Mouse (Mus musculus) MEL (cell line): ENCODE results near the gene Cyp27a1. TPM values are rescaled to one million over a fixed set of nuclear protein-coding genes. Genes with fewer than 3 reads are reported as not detected.

Experiments used
- DNase-seq: peaks from one replicate; pipeline ENCODE4 v3.0.0; 2011; ENCODE audit warnings: low read depth, low spot score
- H3K27ac ChIP-seq: 2 replicates; pipeline ENCODE4 v1.5.1; 2012; ENCODE audit warnings: low read depth, mild to moderate bottlenecking, control low read depth, low read length, moderate library complexity; ENCODE audit not compliant: control insufficient read depth
- H3K27me3 ChIP-seq, 2 experiments: fragments of 150-350 bp in 1 of 2; sonication (generic) in 1 of 2; 2 replicates each; pipeline ENCODE4 v1.6.1; 2012; ENCODE audit warnings: low read length in 2 of 2, mild to moderate bottlenecking in 2 of 2, improper control_type of control experiment in 1 of 2, moderate library complexity in 1 of 2; ENCODE audit not compliant: insufficient read depth in 2 of 2, control insufficient read depth in 1 of 2
- H3K36me3 ChIP-seq, 2 experiments: 2 replicates each; pipeline ENCODE4 v1.6.1; 2012 to 2014; ENCODE audit warnings: low read length in 2 of 2, improper control_type of control experiment in 1 of 2, inconsistent platforms in 1 of 2, mild to moderate bottlenecking in 1 of 2; ENCODE audit not compliant: insufficient read depth in 2 of 2, control insufficient read depth in 1 of 2
- H3K4me1 ChIP-seq, 2 experiments: fragments of 150-350 bp in 1 of 2; sonication (generic) in 1 of 2; 2 replicates each; pipeline ENCODE4 v1.6.1; 2012; ENCODE audit warnings: low read length in 2 of 2, improper control_type of control experiment in 1 of 2, mild to moderate bottlenecking in 1 of 2; ENCODE audit not compliant: insufficient read depth in 2 of 2, control insufficient read depth in 1 of 2
- H3K4me3 ChIP-seq, 2 experiments: fragments of 150-350 bp in 1 of 2; sonication (generic) in 1 of 2; 2 replicates each; pipeline ENCODE4 v1.5.1; 2012; ENCODE audit warnings: low read depth in 2 of 2, low read length in 2 of 2, mild to moderate bottlenecking in 2 of 2, moderate library complexity in 2 of 2, control low read depth in 1 of 2, improper control_type of control experiment in 1 of 2; ENCODE audit not compliant: control insufficient read depth in 1 of 2, insufficient read depth in 1 of 2
- H3K79me2 ChIP-seq: 2 replicates; pipeline ENCODE4 v1.6.1; 2012; ENCODE audit warnings: mild to moderate bottlenecking, low read length, moderate library complexity; ENCODE audit not compliant: control insufficient read depth, poor library complexity, insufficient read depth
- H3K9ac ChIP-seq: 2 replicates; pipeline ENCODE4 v1.6.1; 2012; ENCODE audit warnings: low read depth, mild to moderate bottlenecking, control low read depth, low read length, moderate library complexity; ENCODE audit not compliant: control insufficient read depth, poor library complexity, severe bottlenecking
- H3K9me3 ChIP-seq: fragments of 150-350 bp; sonication (generic); replicated peaks from 2 replicates; pipeline ENCODE4 v1.6.1; 2012; ENCODE audit warnings: mild to moderate bottlenecking, low read length, improper control_type of control experiment, moderate library complexity; ENCODE audit not compliant: insufficient read depth
- CHD2 ChIP-seq: IDR thresholded peaks from 2 replicates; pipeline ENCODE4 v1.6.1; 2011; ENCODE audit warnings: low read length, improper control_type of control experiment
- CTCF ChIP-seq, 3 experiments: IDR thresholded peaks in 2 of 3; conservative IDR thresholded peaks in 1 of 3; 2 replicates each; pipeline ENCODE4 v1.5.1; 2011 to 2012; ENCODE audit warnings: low read length in 3 of 3, low read depth in 2 of 3, mild to moderate bottlenecking in 2 of 3, improper control_type of control experiment in 1 of 3, inconsistent platforms in 1 of 3, mixed read lengths in 1 of 3, moderate library complexity in 1 of 3; ENCODE audit not compliant: control insufficient read depth in 1 of 3, insufficient read depth in 1 of 3, poor library complexity in 1 of 3, severe bottlenecking in 1 of 3
- ELF1 ChIP-seq: IDR thresholded peaks from 2 replicates; pipeline ENCODE4 v1.6.1; 2014; ENCODE audit warnings: low read depth, mild to moderate bottlenecking, inconsistent platforms, low read length, improper control_type of control experiment, moderate library complexity
- EP300 ChIP-seq, 2 experiments: IDR thresholded peaks; 2 replicates each; pipeline ENCODE4 v1.6.1; 2011; ENCODE audit warnings: improper control_type of control experiment in 2 of 2, low read length in 2 of 2, low read depth in 1 of 2, mild to moderate bottlenecking in 1 of 2
- GABPA ChIP-seq: IDR thresholded peaks from 2 replicates; pipeline ENCODE4 v1.6.1; 2012; ENCODE audit warnings: low read depth, mild to moderate bottlenecking, inconsistent platforms, low read length, improper control_type of control experiment, moderate library complexity
- HCFC1 ChIP-seq: IDR thresholded peaks from 2 replicates; pipeline ENCODE4 v1.6.1; 2012; ENCODE audit warnings: low read depth, mild to moderate bottlenecking, inconsistent platforms, low read length, improper control_type of control experiment, moderate library complexity
- KAT2A ChIP-seq: conservative IDR thresholded peaks from 2 replicates; pipeline ENCODE4 v1.6.1; 2012; ENCODE audit warnings: low read depth, low read length, improper control_type of control experiment, inconsistent platforms
- MAFK ChIP-seq: IDR thresholded peaks from 2 replicates; pipeline ENCODE4 v1.6.1; 2011; ENCODE audit warnings: low read depth, mild to moderate bottlenecking, low read length, improper control_type of control experiment, borderline replicate concordance
- MAX ChIP-seq: IDR thresholded peaks from 2 replicates; pipeline ENCODE4 v1.6.1; 2011; ENCODE audit warnings: low read length, improper control_type of control experiment
- MEF2A ChIP-seq: IDR thresholded peaks from 2 replicates; pipeline ENCODE4 v1.6.1; 2014; ENCODE audit warnings: low read depth, mild to moderate bottlenecking, inconsistent platforms, low read length, improper control_type of control experiment; ENCODE audit not compliant: poor library complexity, insufficient replicate concordance, severe bottlenecking; ENCODE audit errors: extremely low read depth
- MXI1 ChIP-seq: IDR thresholded peaks from 2 replicates; pipeline ENCODE4 v1.6.1; 2011; ENCODE audit warnings: mild to moderate bottlenecking, low read depth, low read length, improper control_type of control experiment
- NRF1 ChIP-seq: IDR thresholded peaks from 2 replicates; pipeline ENCODE4 v1.6.1; 2014; ENCODE audit warnings: low read depth, mild to moderate bottlenecking, inconsistent platforms, low read length, improper control_type of control experiment, moderate library complexity; ENCODE audit not compliant: poor library complexity, insufficient read depth, severe bottlenecking
- POLR2AphosphoS5 ChIP-seq: IDR thresholded peaks from 2 replicates; pipeline ENCODE4 v1.6.1; 2012; ENCODE audit warnings: low read depth, borderline replicate concordance, mild to moderate bottlenecking, inconsistent platforms, low read length, moderate library complexity, mixed read lengths
- RAD21 ChIP-seq: IDR thresholded peaks from 2 replicates; pipeline ENCODE4 v1.6.1; 2011; ENCODE audit warnings: mild to moderate bottlenecking, low read depth, low read length, improper control_type of control experiment
- SMC3 ChIP-seq: IDR thresholded peaks from 2 replicates; pipeline ENCODE4 v1.6.1; 2011; ENCODE audit warnings: low read depth, low read length, improper control_type of control experiment
- TBP ChIP-seq: IDR thresholded peaks from 2 replicates; pipeline ENCODE4 v1.8.0; 2011; ENCODE audit warnings: low read depth, low read length, improper control_type of control experiment
- ZC3H11A ChIP-seq: IDR thresholded peaks from 2 replicates; pipeline ENCODE4 v1.6.1; 2012; ENCODE audit warnings: low read depth, mild to moderate bottlenecking, inconsistent platforms, low read length, improper control_type of control experiment
- ZKSCAN1 ChIP-seq: IDR thresholded peaks from 2 replicates; pipeline ENCODE4 v1.6.1; 2012; ENCODE audit warnings: low read depth, mild to moderate bottlenecking, inconsistent platforms, low read length, improper control_type of control experiment, moderate library complexity
- ZNF384 ChIP-seq: IDR thresholded peaks from 2 replicates; pipeline ENCODE4 v1.6.1; 2012; ENCODE audit warnings: low read depth, mild to moderate bottlenecking, inconsistent platforms, low read length, improper control_type of control experiment
- polyA plus RNA-seq, 2 experiments: library from polyadenylated mRNA; stranded (reverse) in 1 of 2; unstranded in 1 of 2; fragments of >175 nt in 1 of 2; fragments of >200 nt in 1 of 2; gene quantifications; 2 replicates each; pipeline versions ENCODE4 v1.2.1 to v1.2.4; 2012; ENCODE audit warnings: low replicate concordance in 2 of 2, low read depth in 1 of 2; ENCODE audit not compliant: insufficient read length in 2 of 2, insufficient read depth in 1 of 2, missing spikeins in 1 of 2
- total RNA-seq: library from RNA; depleted of rRNA; stranded (reverse); fragments of 300-350 nt; gene quantifications from 2 replicates; pipeline ENCODE4 v1.2.3, GENCODE M21; 2012

Gene Cyp27a1
- total and polyA plus RNA-seq, 3 experiments, result not detected

- TF ChIP-seq ELF1, result no peak
Measured at GRCm38 (mm10) chr1:74726674-74727073, 13.3 kb downstream of the Cyp27a1 start (continued).

GRCm38 (mm10) chr1:74728446-74728845 is 15.1 kb downstream of the Cyp27a1 start:
- Histone ChIP-seq H3K9me3 (no peaks in the 10 kb centered on the region), H3K36me3 (peaks cover 0 to 15% of the 10 kb centered on the region in 2 experiments; a peak in 2 of 4 replicates), H3K79me2 (no peaks in the 10 kb centered on the region), H3K4me3 (no peak overlapping the region), H3K9ac (no peak overlapping the region), H3K4me1 (peaks cover 0 to 17% of the 10 kb centered on the region in 2 experiments; a peak in 2 of 4 replicates), H3K27ac (no peak overlapping the region), H3K27me3 (no peaks in the 10 kb centered on the region)
- peak; percentile 12 for DNase-seq
- TF ChIP-seq RAD21 (no peak), GABPA (no peak), ZC3H11A (no peak)

- H3K79me2 ChIP-seq, result no peaks in the 10 kb centered on the region
- no peak overlapping the region for H3K4me3 ChIP-seq
Measured at GRCm38 (mm10) chr1:74736977-74737376, 23.6 kb downstream of the Cyp27a1 start.

GRCm38 (mm10) chr1:74737500-74737899 is 24.1 kb downstream of the Cyp27a1 start:
- H3K79me2 ChIP-seq, result no peaks in the 10 kb centered on the region
- no peak for DNase-seq
- no peak overlapping the region for H3K27ac ChIP-seq
- H3K9ac ChIP-seq, result no peak overlapping the region
- peaks cover 0 to 10% of the 10 kb centered on the region in 2 experiments; a peak in 3 of 4 replicates for H3K27me3 ChIP-seq
- H3K36me3 ChIP-seq, result no peaks in the 10 kb centered on the region
- H3K9me3 ChIP-seq, result no peaks in the 10 kb centered on the region
- TF ChIP-seq SMC3 (no peak), MEF2A (no peak)
- H3K4me3 ChIP-seq, result no peak overlapping the region
- H3K4me1 ChIP-seq, result no peaks in the 10 kb centered on the region

More at GRCm38 (mm10) chr1:74736977-74737376, 23.6 kb downstream of the Cyp27a1 start:
- TF ChIP-seq CTCF (IDR thresholded peaks at IDR 0.05 in 2 of 3, conservative IDR thresholded peaks at IDR 0.05 in 1 of 3; ENCODE audit: control insufficient read depth in 1 of 3, insufficient read depth in 1 of 3, low read depth in 2 of 3, low read length in 3 of 3, poor library complexity in 1 of 3, severe bottlenecking in 1 of 3) (no peak), SMC3 (no peak), MXI1 (no peak), ZC3H11A (no peak), CHD2 (no peak), MAX (no peak), HCFC1 (no peak), TBP (no peak), MAFK (no peak), MEF2A (no peak), NRF1 (no peak), EP300 (IDR thresholded peaks at IDR 0.05; ENCODE audit: low read depth in 1 of 2, low read length in 2 of 2) (no peak), POLR2AphosphoS5 (no peak), ZKSCAN1 (no peak), KAT2A (no peak), ZNF384 (no peak)
- TF ChIP-seq, all 39 proteins: peak for 0
- no peak overlapping the region for H3K9ac ChIP-seq
- no peak overlapping the region for H3K27ac ChIP-seq
- no peaks in the 10 kb centered on the region for H3K36me3 ChIP-seq
- no peak for DNase-seq
- H3K9me3 ChIP-seq, result no peaks in the 10 kb centered on the region
- no peaks in the 10 kb centered on the region for H3K4me1 ChIP-seq
- H3K27me3 ChIP-seq, result peaks cover 0 to 10% of the 10 kb centered on the region in 2 experiments; a peak in 3 of 4 replicates
